Mouse (Mus musculus): Measurements from ENCODE around the gene Gm10337. TPM values are rescaled to one million over a fixed set of nuclear protein-coding genes. Genes with fewer than 3 reads are reported as not detected.

Gene Gm10337
- polyA plus RNA-seq, 1 experiment from 2014 or later: not detected

Other genes starting within 250 kb of the Gm10337 start
- gene Rarg, start 246.2 kb upstream of the Gm10337 start, polyA plus RNA-seq (2016; fragmentation: Nextera tagmentation; extraction: Ambion mirVana): 137 TPM in 2 replicates
- 1.3 and 1.4 TPM in 2 replicates for gene Gm9918, start 233.2 kb upstream of the Gm10337 start, polyA plus RNA-seq (2016; fragmentation: Nextera tagmentation; extraction: Ambion mirVana)
- gene Mfsd5, start 224.3 kb upstream of the Gm10337 start, polyA plus RNA-seq (2016; fragmentation: Nextera tagmentation; extraction: Ambion mirVana): 56.1 and 58.8 TPM in 2 replicates
- 42.7 and 49.3 TPM in 2 replicates for gene Espl1, start 207.5 kb upstream of the Gm10337 start, polyA plus RNA-seq (2016; fragmentation: Nextera tagmentation; extraction: Ambion mirVana)
- gene Pfdn5, start 177.6 kb upstream of the Gm10337 start, polyA plus RNA-seq (2016; fragmentation: Nextera tagmentation; extraction: Ambion mirVana): 431 and 445 TPM in 2 replicates
- 117 and 120 TPM in 2 replicates for gene Myg1, start 172.0 kb upstream of the Gm10337 start, polyA plus RNA-seq (2016; fragmentation: Nextera tagmentation; extraction: Ambion mirVana)
- gene Aaas, start 153.0 kb upstream of the Gm10337 start, polyA plus RNA-seq (2016; fragmentation: Nextera tagmentation; extraction: Ambion mirVana): 95.6 and 99.6 TPM in 2 replicates
- gene Sp7, start 136.5 kb upstream of the Gm10337 start, polyA plus RNA-seq (2016; fragmentation: Nextera tagmentation; extraction: Ambion mirVana): 3.1 and 4.3 TPM in 2 replicates
- gene Sp1, start 97.6 kb upstream of the Gm10337 start, polyA plus RNA-seq (2016; fragmentation: Nextera tagmentation; extraction: Ambion mirVana): 11.1 and 12.1 TPM in 2 replicates
- 0.48 TPM in 1 of 2 replicates, not detected in the other for gene Amhr2, start 58.4 kb upstream of the Gm10337 start, polyA plus RNA-seq (2016; fragmentation: Nextera tagmentation; extraction: Ambion mirVana)
- 66.1 and 68.1 TPM in 2 replicates for gene Prr13, start 44.7 kb upstream of the Gm10337 start, polyA plus RNA-seq (2016; fragmentation: Nextera tagmentation; extraction: Ambion mirVana)
- 230 and 239 TPM in 2 replicates for gene Pcbp2, start 33.2 kb upstream of the Gm10337 start, polyA plus RNA-seq (2016; fragmentation: Nextera tagmentation; extraction: Ambion mirVana)
- gene Map3k12, start 13.3 kb downstream of the Gm10337 start, polyA plus RNA-seq (2016; fragmentation: Nextera tagmentation; extraction: Ambion mirVana): 23.8 and 26.6 TPM in 2 replicates
- gene Tarbp2, start 14.5 kb downstream of the Gm10337 start, polyA plus RNA-seq (2016; fragmentation: Nextera tagmentation; extraction: Ambion mirVana): 109 and 111 TPM in 2 replicates
- 2.5 and 3.0 TPM in 2 replicates for gene Npff, start 21.2 kb downstream of the Gm10337 start, polyA plus RNA-seq (2016; fragmentation: Nextera tagmentation; extraction: Ambion mirVana)
- not detected in 2 replicates for gene Gm28047, start 121.3 kb downstream of the Gm10337 start, polyA plus RNA-seq (2016; fragmentation: Nextera tagmentation; extraction: Ambion mirVana)
- gene Atf7, start 121.7 kb downstream of the Gm10337 start, polyA plus RNA-seq (2016; fragmentation: Nextera tagmentation; extraction: Ambion mirVana): 32.1 and 37.7 TPM in 2 replicates
- 61.4 and 72.9 TPM in 2 replicates for gene Atp5g2, start 168.6 kb downstream of the Gm10337 start, polyA plus RNA-seq (2016; fragmentation: Nextera tagmentation; extraction: Ambion mirVana)
- gene Calcoco1, start 218.5 kb downstream of the Gm10337 start, polyA plus RNA-seq (2016; fragmentation: Nextera tagmentation; extraction: Ambion mirVana): 43.0 and 49.4 TPM in 2 replicates

All from limb, embryonic 12.5 days (tissue).